Mouse (Mus musculus): ENCODE data around the gene Eps15l1. TPM values are rescaled to one million over a fixed set of nuclear protein-coding genes. Genes with fewer than 3 reads are reported as not detected.

The Eps15l1 gene
- polyA plus RNA-seq, 1 experiment from 2014 or later = 47.4 TPM

DNA sequence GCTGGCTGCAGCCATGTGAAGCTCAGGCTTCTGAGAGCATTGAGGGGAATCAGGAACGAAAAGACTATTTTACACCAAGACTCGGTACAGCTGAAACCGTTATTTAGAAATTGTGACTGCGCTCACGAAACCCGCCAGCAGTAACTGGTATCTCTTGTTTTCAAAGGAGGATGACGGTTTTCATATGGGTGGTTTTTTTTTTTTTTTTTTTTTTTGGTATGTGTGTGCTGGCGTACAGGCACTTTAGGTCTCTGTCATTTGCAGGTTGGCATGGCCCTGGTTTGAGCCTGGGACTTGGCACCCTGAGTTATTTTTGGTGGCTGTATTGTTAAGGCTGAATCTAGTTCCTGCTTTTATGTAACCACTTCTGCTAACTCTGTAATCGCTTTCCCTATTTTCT is 71.4 kb downstream of the Eps15l1 start:
- no peak for ATAC-seq (ENCODE audit: insufficient number of reproducible peaks, low FRiP score)
- peaks cover 40% of the 10 kb centered on the region for H3K36me3 ChIP-seq
- no peak overlapping the region for H3K27ac ChIP-seq (ENCODE audit: poor library complexity, severe bottlenecking)
- no peak overlapping the region for H3K4me2 ChIP-seq
- no peak overlapping the region for H3K9ac ChIP-seq
- no peaks in the 10 kb centered on the region for H3K9me3 ChIP-seq (replicated peaks)
- H3K4me1 ChIP-seq (replicated peaks) = peaks cover 34% of the 10 kb centered on the region
- H3K4me3 ChIP-seq = no peak overlapping the region
- 88% methylated on average over 9 of the region's 9 CpGs for WGBS
- no peaks in the 10 kb centered on the region for H3K27me3 ChIP-seq (replicated peaks)

DNA sequence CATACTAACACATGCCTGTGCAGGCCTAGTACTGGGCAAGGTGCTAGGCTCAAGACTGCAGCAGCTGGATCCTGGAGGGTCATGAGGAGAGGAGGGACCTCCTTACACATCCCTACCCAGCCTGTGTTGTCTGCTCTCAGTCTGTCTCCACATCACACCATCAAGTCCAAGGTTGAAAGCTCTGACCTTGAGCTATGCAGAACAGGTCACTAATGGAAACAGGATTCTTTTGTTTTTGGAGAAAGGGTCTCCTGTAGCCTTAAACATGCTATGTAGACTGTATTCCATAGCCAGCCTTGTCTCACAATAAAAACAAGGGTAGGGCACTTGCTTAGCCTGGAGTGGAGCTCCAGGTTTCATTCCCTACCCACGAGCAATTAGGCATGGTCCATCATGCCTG is 72.3 kb downstream of the Eps15l1 start:
- no peak for ATAC-seq (ENCODE audit: insufficient number of reproducible peaks, low FRiP score)
- no peak overlapping the region for H3K9ac ChIP-seq
- no peak overlapping the region for H3K4me3 ChIP-seq
- H3K9me3 ChIP-seq (replicated peaks) = no peaks in the 10 kb centered on the region
- peaks cover 25% of the 10 kb centered on the region for H3K4me1 ChIP-seq (replicated peaks)
- WGBS = 89% methylated on average over 1 of the region's 1 CpGs
- H3K36me3 ChIP-seq = peaks cover 44% of the 10 kb centered on the region
- no peaks in the 10 kb centered on the region for H3K27me3 ChIP-seq (replicated peaks)
- H3K27ac ChIP-seq (ENCODE audit: poor library complexity, severe bottlenecking) = no peak overlapping the region; the same call in 1 of the 2 replicates
- H3K4me2 ChIP-seq = no peak overlapping the region

DNA sequence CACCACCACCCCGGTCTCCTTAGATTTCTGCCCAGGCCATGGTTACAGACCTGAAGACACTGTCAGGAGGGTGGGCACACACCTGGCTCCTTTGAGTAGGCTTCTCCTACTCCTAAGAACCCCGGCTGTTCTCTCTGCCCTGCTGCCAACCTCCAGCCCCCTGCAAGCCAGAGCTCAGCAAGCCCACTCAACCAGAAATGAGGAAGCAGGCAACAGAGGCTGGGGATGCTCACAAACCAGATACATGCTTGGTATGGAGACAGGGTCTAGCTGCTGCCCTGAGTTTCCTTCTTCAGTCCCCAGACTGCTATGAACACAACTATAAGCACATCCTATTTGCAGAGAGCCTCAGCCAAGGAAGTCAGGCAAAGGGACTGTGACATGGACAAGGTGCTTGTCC is 73.1 kb downstream of the Eps15l1 start:
- ATAC-seq (ENCODE audit: insufficient number of reproducible peaks, low FRiP score) = no peak
- 96% methylated on average over 2 of the region's 2 CpGs for WGBS
- no peak overlapping the region for H3K4me3 ChIP-seq
- H3K27me3 ChIP-seq (replicated peaks) = no peaks in the 10 kb centered on the region
- peaks cover 46% of the 10 kb centered on the region for H3K36me3 ChIP-seq
- no peaks in the 10 kb centered on the region for H3K9me3 ChIP-seq (replicated peaks)
- no peak overlapping the region for H3K27ac ChIP-seq (ENCODE audit: poor library complexity, severe bottlenecking)
- peaks cover 17% of the 10 kb centered on the region for H3K4me1 ChIP-seq (replicated peaks)
- H3K9ac ChIP-seq = no peak overlapping the region
- no peak overlapping the region for H3K4me2 ChIP-seq

DNA sequence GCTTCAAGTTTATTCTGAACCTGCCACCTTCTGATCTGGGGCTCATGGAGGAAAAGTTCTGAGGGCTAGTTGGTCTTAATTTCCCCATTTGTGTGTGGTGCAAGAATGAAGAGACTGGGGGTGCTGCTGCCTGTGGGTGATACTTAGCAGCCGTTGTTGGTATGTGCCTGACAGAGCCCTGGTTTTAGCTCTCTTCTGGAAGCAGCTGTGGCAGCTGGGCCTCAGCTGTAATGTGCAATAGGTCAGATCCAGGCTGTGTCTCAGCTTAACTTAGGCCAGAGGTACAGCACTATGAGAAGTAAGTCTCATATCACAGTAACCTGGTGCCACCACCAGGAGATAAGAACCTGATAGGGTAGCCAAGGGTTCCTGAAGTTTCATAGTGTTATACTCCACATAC is 73.7 kb downstream of the Eps15l1 start:
- no peak overlapping the region for H3K4me3 ChIP-seq

DNA sequence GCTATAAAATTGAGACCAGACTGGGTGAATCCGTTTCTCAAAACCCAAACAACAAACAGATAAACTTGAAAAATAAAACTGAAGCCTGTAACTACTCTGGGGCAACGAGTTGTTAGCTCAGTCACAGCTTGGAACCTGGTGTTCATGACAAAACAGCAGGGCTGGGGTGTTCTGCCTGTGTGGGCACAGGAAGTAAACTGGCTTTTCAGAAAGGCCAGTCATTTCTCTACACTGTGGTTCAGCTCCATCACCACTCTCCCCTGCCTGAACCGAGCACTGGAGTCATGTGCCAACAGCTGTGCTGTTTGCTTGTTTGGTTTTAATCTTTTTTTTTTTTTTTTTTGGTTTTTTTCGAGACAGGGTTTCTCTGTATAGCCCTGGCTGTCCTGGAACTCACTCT is 77.5 kb downstream of the Eps15l1 start:
- Histone ChIP-seq H3K9ac (no peak overlapping the region), H3K36me3 (peaks cover 74% of the 10 kb centered on the region)

More for the DNA sequence above, 73.7 kb downstream of the Eps15l1 start:
- ATAC-seq (ENCODE audit: insufficient number of reproducible peaks, low FRiP score) = no peak
- Histone ChIP-seq H3K9ac (no peak overlapping the region), H3K27me3 (replicated peaks) (no peaks in the 10 kb centered on the region), H3K9me3 (replicated peaks) (no peaks in the 10 kb centered on the region), H3K4me1 (replicated peaks) (peaks cover 11% of the 10 kb centered on the region), H3K4me2 (no peak overlapping the region), H3K36me3 (peaks cover 47% of the 10 kb centered on the region), H3K27ac (ENCODE audit: poor library complexity, severe bottlenecking) (no peak overlapping the region)
- WGBS = 78% methylated on average over 1 of the region's 1 CpGs

DNA sequence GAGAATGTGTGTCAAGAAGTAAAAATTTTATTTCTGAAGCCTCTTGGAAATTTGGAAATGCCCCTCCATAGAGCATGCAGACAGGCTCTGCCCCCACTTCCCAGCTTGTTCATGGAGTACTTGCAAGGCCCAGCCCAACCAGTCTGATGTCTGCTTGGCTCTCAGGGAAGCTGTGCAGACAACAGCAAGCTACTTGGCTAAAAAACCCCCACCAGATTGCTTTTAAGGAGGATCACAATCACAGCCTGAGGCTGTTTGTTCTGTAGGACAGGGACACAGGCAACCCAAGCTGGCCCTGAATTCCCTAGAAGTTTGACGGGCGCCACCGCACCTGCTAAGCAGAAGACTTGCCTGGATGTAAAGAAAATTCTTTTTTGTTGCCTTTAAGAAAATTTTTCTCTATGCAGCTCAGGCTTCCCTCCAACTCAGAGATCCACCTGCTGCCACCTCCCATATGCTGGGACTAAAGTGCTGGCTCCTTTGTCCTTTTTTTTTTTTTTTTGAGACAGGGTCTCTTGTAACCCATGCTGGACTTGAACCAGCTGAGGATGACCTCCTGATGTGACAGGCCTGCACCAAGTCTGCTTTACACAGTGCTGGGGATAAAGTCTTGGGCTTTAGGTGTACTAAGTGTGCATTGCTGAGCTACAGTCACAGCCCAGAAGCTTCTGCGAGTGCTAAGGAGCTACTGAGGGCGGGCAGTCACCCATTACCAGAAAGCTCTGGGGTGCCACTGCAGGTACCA is 78.5 kb downstream of the Eps15l1 start:
- H3K27ac ChIP-seq (ENCODE audit: poor library complexity, severe bottlenecking) = no peak overlapping the region
- no peak for ATAC-seq (ENCODE audit: insufficient number of reproducible peaks, low FRiP score)
- no peaks in the 10 kb centered on the region for H3K9me3 ChIP-seq (replicated peaks)
- no peak overlapping the region for H3K4me3 ChIP-seq
- no peak overlapping the region for H3K4me2 ChIP-seq
- H3K27me3 ChIP-seq (replicated peaks) = no peaks in the 10 kb centered on the region
- WGBS = 89% methylated on average over 5 of the region's 5 CpGs
- H3K9ac ChIP-seq = no peak overlapping the region
- H3K4me1 ChIP-seq (replicated peaks) = no peaks in the 10 kb centered on the region
- H3K36me3 ChIP-seq = peaks cover 76% of the 10 kb centered on the region

More for the DNA sequence above, 77.5 kb downstream of the Eps15l1 start:
- ATAC-seq (ENCODE audit: insufficient number of reproducible peaks, low FRiP score) = no peak
- 82% methylated on average over 4 of the region's 4 CpGs for WGBS
- H3K4me2 ChIP-seq = no peak overlapping the region
- H3K9me3 ChIP-seq (replicated peaks) = no peaks in the 10 kb centered on the region
- no peak overlapping the region for H3K4me3 ChIP-seq
- no peaks in the 10 kb centered on the region for H3K27me3 ChIP-seq (replicated peaks)
- no peak overlapping the region for H3K27ac ChIP-seq (ENCODE audit: poor library complexity, severe bottlenecking)
- H3K4me1 ChIP-seq (replicated peaks) = peaks cover under 1% of the 10 kb centered on the region

DNA sequence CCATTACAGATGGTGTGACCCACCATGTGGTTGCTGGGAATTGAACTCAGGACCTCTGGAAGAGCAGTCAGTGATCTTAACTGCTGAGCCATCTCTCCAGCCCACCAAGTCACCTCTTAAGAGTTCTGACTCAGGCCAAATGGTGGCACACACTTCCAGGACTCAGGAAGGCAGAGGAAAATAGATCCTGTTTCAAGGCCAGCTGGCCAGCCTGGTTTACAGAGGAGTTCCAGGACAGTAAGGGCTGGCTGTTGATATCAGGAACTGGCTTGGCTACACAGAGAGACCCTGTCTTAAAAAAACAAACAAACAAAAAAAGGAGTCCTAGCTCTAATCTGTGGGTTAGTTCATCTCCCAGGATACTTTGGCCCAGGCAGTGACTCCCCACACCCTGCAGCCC is 84.2 kb downstream of the Eps15l1 start:
- Histone ChIP-seq H3K4me2 (no peak overlapping the region), H3K27ac (ENCODE audit: poor library complexity, severe bottlenecking) (no peak overlapping the region), H3K9me3 (replicated peaks) (no peaks in the 10 kb centered on the region), H3K27me3 (replicated peaks) (no peaks in the 10 kb centered on the region), H3K4me1 (replicated peaks) (no peaks in the 10 kb centered on the region), H3K36me3 (peaks cover 63% of the 10 kb centered on the region), H3K4me3 (no peak overlapping the region), H3K9ac (no peak overlapping the region)
- no peak for ATAC-seq (ENCODE audit: insufficient number of reproducible peaks, low FRiP score)

DNA sequence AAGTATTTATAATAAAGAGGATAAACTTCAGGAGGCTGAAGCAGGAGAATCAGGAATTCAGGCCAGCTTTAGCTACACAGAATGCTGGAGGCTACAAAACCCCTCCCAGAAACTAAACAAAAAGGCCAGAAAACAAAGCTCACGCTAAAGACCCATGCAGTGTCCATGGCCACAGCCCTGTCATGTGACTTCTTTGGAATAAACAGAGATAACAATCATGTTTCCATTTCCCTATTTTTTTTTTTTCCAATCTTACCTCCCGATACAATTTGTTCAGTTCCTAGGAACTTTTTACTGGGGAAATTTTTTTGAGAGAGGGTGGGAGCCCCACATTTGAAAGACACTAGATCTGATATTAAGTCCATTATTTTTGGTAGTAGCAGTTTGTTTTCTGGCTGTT is 85.0 kb downstream of the Eps15l1 start:
- 0 out of 2 replicates have a peak, but pooled peaks cover 4% of the 10 kb centered on the region for H3K4me1 ChIP-seq (replicated peaks)
- 72% methylated on average over 2 of the region's 2 CpGs for WGBS
- no peaks in the 10 kb centered on the region for H3K9me3 ChIP-seq (replicated peaks)
- H3K4me3 ChIP-seq = no peak overlapping the region
- H3K36me3 ChIP-seq = peaks cover 56% of the 10 kb centered on the region
- no peak for ATAC-seq (ENCODE audit: insufficient number of reproducible peaks, low FRiP score)
- no peaks in the 10 kb centered on the region for H3K27me3 ChIP-seq (replicated peaks)
- H3K27ac ChIP-seq (ENCODE audit: poor library complexity, severe bottlenecking) = no peak overlapping the region
- no peak overlapping the region for H3K4me2 ChIP-seq
- H3K9ac ChIP-seq = no peak overlapping the region

DNA sequence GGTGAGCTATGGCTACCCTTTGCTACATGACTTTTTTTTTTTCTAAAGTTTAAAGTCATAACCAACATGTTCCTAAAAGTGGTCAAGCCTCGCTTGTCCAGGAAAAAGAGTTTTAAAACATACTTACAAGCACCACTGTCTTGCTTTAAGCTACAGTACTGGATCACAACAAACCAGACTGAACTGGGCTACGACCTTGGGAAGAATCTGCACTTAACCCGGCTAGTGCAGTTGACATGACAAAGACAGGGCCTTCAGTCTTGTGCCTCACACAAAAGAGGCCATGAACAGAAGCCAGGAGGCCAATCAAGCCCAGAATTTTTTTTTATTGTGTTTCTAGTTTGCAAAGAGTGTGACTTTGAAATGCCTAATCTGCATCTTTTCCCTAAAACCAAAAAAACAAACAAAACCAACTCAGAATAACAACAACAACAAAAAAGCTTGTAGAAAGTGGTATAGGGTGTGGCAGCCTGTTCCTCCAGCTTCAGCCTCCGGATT is 87.1 kb downstream of the Eps15l1 start:
- peaks cover 36% of the 10 kb centered on the region for H3K36me3 ChIP-seq
- H3K27ac ChIP-seq (ENCODE audit: poor library complexity, severe bottlenecking) = no peak overlapping the region
- ATAC-seq (ENCODE audit: insufficient number of reproducible peaks, low FRiP score) = no peak
- no peak overlapping the region for H3K9ac ChIP-seq
- H3K27me3 ChIP-seq (replicated peaks) = no peaks in the 10 kb centered on the region
- no peaks in the 10 kb centered on the region for H3K9me3 ChIP-seq (replicated peaks)
- 0 out of 2 replicates have a peak, but pooled peaks cover 4% of the 10 kb centered on the region for H3K4me1 ChIP-seq (replicated peaks)
- WGBS = 72% methylated on average over 4 of the region's 4 CpGs
- no peak overlapping the region for H3K4me3 ChIP-seq
- no peak overlapping the region for H3K4me2 ChIP-seq

DNA sequence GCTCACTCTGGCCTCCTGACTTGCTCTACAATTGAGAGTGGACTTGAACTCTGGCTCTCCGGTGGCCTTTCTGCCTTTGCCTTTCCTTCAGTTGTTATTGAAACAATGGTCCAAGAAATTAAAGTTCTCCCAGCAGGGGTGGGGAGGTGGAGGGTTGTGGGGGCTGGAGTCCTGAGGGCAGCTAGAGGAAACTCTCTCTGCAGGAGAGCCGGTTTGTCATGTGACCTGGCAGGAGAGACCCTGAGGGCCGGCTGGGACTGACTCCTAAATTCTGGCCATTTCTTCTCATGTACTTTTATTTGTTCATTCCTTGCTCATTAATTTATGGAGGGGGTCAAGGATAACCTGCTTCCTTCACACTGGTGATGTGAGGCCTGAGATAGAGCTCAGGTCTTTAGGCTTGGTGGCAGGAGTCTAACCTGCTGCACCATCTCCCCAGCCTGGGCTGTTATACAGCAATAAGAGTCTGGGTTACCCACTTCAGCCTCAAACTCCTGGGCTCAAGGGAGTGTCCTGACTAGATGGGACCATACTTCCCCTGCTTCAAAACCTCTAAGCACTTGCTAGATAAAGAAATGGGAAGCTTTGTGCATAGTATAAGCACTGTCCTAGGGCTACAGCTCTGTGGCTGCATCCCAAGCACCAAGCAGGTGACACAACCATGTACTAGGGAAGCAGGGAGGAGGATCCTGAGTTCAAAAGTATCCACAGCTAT is 87.7 kb downstream of the Eps15l1 start:
- Histone ChIP-seq H3K36me3 (peaks cover 30% of the 10 kb centered on the region), H3K27ac (ENCODE audit: poor library complexity, severe bottlenecking) (no peak overlapping the region), H3K27me3 (replicated peaks) (no peaks in the 10 kb centered on the region), H3K9me3 (replicated peaks) (no peaks in the 10 kb centered on the region), H3K9ac (no peak overlapping the region), H3K4me2 (no peak overlapping the region), H3K4me1 (replicated peaks) (0 out of 2 replicates have a peak, but pooled peaks cover 4% of the 10 kb centered on the region), H3K4me3 (no peak overlapping the region)
- WGBS = 50% methylated on average over 3 of the region's 3 CpGs
- ATAC-seq (ENCODE audit: insufficient number of reproducible peaks, low FRiP score) = no peak

DNA sequence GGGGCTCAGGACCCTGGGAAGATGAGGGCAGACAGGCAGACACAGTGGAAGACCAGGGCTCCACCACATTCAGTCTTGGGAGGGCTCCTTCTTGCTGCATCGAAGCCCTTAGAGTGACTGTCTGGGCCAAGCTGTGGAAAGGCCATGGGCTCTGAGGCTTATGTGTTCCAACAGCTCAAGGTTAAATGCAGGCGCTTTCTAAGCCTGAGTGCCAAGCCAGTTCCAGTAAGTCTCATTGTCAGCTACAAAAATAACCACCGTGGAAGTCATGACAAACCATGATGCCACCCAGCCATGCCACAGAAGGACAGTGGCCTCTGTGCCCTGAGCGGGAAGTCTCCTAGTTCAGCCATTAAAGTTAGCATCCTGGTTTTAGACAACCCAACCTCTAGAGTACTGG is 89.6 kb downstream of the Eps15l1 start:
- 0 out of 2 replicates have a peak, but pooled peaks cover 4% of the 10 kb centered on the region for H3K4me1 ChIP-seq (replicated peaks)
- H3K36me3 ChIP-seq = peaks cover 12% of the 10 kb centered on the region
- H3K9me3 ChIP-seq (replicated peaks) = no peaks in the 10 kb centered on the region
- H3K4me2 ChIP-seq = no peak overlapping the region
- WGBS = 74% methylated on average over 4 of the region's 4 CpGs
- H3K27me3 ChIP-seq (replicated peaks) = no peaks in the 10 kb centered on the region
- H3K4me3 ChIP-seq = no peak overlapping the region
- H3K9ac ChIP-seq = no peak overlapping the region
- no peak for ATAC-seq (ENCODE audit: insufficient number of reproducible peaks, low FRiP score)
- no peak overlapping the region for H3K27ac ChIP-seq (ENCODE audit: poor library complexity, severe bottlenecking)
